Mouse (Mus musculus) E14TG2a.4 (cell line): ENCODE data around the gene Klf12.

ENCODE experiments used
- CTCF ChIP-seq: conservative IDR thresholded peaks from 2 replicates; pipeline ENCODE4 v1.5.1; 2014; ENCODE audit warnings: low read length
- NANOG ChIP-seq: IDR thresholded peaks from 2 replicates; pipeline ENCODE4 v1.6.1; 2014; ENCODE audit warnings: borderline replicate concordance, low read length, mixed read lengths

DNA sequence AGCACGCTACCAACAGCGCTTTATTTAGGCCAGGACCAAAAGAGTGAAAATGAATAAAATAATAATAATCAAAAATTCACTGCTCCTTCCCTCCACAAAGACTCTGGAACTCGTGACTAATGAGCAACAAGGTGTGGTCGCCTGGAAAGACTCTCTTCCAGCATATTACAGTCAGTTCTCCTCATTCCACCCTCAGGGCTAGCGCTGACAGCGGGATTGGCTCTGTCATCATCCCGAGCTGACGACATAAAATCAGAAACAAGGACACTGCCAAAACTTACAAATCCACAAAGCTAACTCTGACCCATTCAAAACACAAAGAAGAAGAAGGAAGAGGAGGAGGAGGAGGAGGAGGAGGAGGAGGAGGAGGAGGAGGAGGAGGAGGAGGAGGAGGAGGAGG is 136.8 kb downstream of the Klf12 start:
- TF ChIP-seq CTCF (no peak), NANOG (no peak)
